Mouse (Mus musculus) forelimb bud, embryonic 11.5 days (tissue): Measurements from ENCODE around the gene Tex48.

Experiments used
- DNase-seq: peaks from one replicate; pipeline ENCODE4 v3.0.0-alpha.2; 2012; ENCODE audit warnings: low read depth, low spot score

Gene Tex48

GRCm38 (mm10) chr4:63595259-63595658 is 27.0 kb downstream of the Tex48 start:
- no peak for DNase-seq

GRCm38 (mm10) chr4:63594459-63595110 is 27.6 kb downstream of the Tex48 start:
- no peak for DNase-seq

DNA sequence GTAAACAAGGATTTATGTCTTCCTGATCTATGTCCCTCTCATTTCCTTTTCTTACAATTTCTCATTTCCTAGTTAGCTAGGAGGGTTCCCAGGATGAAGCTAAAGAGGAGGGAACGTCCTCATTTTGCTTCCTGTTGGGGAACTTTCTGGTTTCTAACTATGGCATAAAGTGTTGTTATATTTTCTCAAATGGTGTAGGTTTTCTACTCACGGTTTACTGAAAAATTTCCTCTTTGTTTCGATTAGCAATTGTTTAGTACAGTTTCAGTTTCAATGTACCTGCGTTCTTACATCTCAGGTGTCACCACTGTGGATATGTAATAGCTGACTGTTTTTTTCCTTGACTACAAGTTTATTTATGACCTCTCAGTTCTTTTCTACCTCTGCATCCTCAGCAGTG is 31.7 kb downstream of the Tex48 start:
- no peak for DNase-seq

GRCm38 (mm10) chr4:63589987-63590386 is 32.2 kb downstream of the Tex48 start:
- no peak for DNase-seq

DNA sequence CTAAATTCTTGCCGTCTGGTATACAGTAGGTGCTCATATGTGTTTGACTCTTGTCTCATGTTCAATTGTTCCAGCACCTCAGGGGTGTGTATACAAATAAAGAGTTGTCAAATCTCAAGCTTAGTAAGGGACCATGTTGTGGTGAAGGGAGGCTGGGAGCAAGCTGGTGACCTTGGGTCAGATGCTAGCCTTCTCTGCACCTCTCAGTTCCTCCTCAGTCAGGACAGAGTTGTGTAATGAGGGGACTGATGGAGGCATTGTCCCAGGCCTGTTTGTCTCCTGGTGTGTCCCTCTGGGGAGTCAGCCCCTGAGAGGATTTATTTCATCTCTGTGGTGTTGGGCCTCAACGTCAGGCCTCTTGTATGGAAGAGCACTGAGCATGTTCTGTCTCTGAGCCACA is 36.0 kb downstream of the Tex48 start:
- no peak for DNase-seq

- no peak for DNase-seq
Observed at GRCm38 (mm10) chr4:63585216-63585615, 37.0 kb downstream of the Tex48 start.

DNA sequence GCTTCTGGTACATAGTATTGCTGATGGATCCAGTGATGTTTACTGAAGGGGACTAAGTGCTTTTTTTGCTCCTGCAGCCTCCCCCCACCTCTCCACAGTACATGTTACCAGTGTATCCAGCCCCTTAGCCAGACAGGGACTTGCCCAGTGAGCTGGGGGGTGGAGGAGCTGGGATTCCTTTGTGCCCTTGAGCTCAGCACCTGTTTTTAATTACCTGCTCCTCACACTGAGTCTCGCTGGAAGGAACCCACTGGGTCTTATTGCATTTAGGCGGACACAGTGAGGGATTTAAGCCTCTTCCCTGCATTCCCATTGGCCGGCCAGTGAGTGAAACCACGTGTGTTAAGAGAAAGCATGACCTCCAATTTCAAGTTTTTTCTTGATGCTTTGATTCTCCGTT is 39.6 kb downstream of the Tex48 start:
- peak; percentile 93 for DNase-seq

DNA sequence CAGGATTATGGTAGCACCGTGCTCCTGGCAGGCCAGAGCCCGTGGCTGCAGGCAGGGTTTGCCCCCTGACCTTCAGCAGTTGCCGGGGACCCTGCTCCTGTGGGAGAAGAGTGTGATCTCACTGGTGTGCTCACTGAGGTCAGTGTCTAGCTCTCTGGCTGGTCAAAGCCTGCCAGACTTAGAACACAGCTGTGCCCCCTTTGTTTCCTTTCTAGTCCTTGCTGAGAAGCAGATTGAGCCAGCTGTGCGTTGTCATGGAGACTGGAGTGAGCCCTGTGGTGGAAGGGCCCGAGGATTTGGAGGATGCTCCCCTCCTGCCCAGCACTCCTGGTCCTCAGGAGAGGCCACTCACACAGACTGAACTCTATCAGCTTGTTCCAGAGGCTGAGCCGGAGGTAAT is 42.1 kb downstream of the Tex48 start:
- DNase-seq = peak; percentile 48

GRCm38 (mm10) chr4:63579649-63580048 is 42.6 kb downstream of the Tex48 start:
- no peak for DNase-seq

DNA sequence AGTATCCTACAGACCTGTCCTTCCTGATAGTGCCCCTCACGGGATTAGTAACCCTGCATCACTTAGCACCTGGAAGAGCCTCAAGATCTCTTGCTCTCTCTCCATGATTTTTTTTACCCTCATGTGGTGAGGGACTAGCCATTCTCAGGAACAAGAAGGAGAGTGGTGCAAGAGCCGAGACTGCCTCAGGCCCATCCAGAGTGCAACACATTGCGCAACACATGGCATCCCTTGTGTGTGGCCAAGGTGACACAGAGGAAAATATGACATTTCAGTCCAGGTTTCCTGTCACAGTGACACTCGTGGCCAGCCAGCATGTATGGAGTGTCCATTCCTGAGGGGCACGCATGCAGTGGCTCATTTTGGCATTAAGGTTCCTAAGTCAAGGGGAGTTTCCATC is 49.6 kb downstream of the Tex48 start:
- DNase-seq = no peak

DNA sequence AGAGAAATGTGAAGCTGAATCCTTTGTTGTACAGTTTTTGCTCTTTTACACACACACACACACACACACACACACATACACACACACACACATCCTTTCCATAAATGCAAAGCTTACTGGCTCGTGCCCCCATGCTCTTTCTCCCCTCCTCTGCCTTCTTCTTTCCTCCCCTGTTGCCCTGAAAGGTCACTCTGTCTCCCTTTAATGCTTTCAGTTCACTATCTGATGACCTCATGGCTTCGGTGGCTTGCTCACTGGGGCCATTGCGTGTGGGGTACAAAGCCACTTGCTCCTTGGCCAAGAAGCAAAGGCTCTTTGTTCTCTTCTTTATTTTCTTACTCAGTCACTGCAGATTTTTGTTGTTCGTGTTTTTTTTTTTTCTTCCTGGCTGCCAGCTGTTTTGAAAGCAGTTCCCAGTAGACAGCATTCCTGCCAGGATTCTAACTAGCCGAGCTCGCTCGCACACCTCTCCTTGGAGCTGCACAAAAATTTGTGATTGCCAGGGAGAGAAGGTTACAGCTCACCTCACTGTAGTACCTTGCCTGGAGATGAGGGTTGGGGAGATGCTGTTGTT is 51.9 kb downstream of the Tex48 start:
- no peak for DNase-seq

- DNase-seq = no peak
Observed at GRCm38 (mm10) chr4:63569322-63569721, 52.9 kb downstream of the Tex48 start.

GRCm38 (mm10) chr4:63567712-63568390 is 54.4 kb downstream of the Tex48 start:
- no peak for DNase-seq

DNA sequence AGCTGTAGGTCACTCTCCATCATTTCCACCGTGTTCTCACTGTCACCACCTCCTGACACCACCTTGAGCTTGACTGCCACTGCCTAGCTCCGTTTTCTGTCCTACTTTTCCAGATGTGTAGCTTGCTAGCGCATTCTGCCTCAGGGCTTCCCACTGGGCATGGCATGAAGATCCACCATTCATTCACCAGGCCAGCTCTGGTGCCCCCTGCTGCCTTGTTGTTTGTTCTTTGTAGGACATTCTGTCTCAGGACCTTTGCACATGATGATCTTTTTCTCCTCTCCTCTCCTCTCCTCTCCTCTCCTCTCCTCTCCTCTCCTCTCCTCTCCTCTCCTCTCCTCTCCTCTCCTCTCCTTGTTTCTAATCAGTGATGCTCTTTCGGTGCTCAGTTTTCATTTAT is 59.5 kb downstream of the Tex48 start:
- no peak for DNase-seq

- no peak for DNase-seq
Observed at GRCm38 (mm10) chr4:63561861-63562675, 60.2 kb downstream of the Tex48 start.

GRCm38 (mm10) chr4:63560079-63560478 is 62.1 kb downstream of the Tex48 start:
- no peak for DNase-seq

DNA sequence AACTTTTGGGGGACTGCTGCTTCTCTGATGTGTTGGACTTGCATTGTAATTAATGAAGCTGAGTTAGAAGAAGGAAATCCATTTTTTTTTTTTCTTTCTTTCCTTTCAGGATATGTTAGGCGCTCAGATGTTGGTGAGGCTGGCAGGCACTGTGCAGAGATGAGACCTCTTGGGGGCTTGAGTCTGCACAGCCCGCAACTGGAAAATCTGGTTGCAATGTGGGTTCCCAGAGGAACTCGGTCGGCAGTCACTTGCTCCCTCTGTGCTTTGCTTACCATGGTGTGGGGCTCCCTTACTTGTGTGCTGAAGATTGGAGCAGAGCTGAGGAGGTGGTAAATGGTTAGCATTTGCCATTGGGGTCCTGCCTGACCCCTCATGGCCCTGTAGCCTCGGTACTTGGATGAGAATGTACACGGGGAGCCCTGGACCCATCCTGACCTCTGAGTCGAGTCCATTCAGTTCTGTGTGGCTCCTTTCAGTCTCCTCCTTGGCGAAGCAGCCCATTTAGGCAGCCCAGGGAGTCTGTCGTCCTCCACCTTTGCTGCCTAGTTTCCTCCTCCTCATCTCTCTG is 63.0 kb downstream of the Tex48 start:
- DNase-seq = no peak

DNA sequence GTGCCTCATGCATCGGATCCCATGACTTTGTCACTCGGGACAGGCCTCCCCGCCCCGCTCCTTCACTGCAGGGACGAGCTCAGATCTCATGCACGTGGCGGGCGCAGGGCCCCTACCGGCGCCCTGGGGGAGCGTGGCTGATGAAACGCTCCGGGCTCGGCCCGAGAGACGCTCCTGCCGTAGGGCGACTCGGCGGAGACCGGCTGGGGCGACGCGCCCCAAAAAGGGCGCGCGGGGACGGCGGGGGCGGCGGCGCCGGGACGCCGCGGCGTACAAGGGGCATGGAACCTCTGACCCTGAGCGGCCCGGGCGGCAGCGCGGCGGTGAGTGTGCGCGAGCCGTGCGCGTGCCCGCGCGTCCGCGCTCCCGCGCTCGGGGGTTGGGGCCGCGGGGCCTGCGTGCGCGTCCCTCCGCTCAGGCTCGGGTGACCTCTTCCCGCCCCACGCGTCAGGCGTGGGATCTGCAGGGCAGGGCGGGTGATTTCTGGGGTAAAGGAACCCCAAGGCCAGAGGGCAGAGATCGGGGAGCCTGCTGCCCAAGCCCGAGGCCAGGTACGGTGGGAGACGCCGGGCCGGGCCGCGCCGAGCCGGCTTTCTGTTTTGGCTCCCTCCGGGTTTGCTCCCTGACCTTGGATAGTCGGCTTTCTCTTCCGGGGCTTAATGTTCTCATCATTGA is 63.7 kb downstream of the Tex48 start, which contains the start of gene Tmem268:
Gene Tmem268, plus strand, starts transcription at position 375 of the 675 bp plus-strand sequence.
- DNase-seq = peak; percentile 77

GRCm38 (mm10) chr4:63557124-63558059 is 64.8 kb downstream of the Tex48 start:
- no peak for DNase-seq
